Comparison of ENCODE assay signal across 9 mouse cellular contexts in the genomic region with DNA sequence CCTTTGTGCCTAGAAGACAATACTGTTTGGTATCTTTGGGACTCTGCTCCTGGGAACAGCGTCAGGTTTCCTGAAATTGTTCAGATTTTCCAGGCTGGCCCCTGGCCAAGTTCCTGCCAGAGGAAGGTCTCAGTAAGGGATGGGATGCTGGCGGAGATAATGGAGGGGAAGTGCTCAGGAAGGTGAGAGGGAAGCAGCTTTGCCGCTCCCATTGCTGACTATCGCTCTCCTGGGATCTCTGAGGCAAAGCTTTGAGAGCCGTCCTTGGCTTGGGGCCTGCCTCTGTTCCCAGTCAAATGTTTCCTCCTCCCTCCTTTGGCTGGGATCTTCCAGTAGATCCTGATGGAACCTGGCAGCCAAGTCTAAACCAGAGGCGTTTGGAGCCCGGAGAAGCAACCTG. TPM values are rescaled to one million over a fixed set of nuclear protein-coding genes. Genes with fewer than 3 reads are reported as not detected.
DNase-seq lines count a peak whose midpoint lies in the region; ATAC-seq and TF ChIP-seq lines count a peak whose summit lies in the region.
"Had no signal": no experiment of that assay in that cellular context is flagged by ENCODE, and none has a peak within 500 bp of the region (broad histone marks: within the 10 kb centered on the region; RNA-seq: fewer than 3 reads in every experiment).

No protein-coding gene starts in this region.

- H3K4me1 ChIP-seq in forebrain, embryonic 15.5 days: peaks cover 22% of the 10 kb centered on the region
- H3K4me1 ChIP-seq in forebrain, embryonic 13.5 days: peaks cover 27% of the 10 kb centered on the region
- peaks cover 15% of the 10 kb centered on the region for H3K4me1 ChIP-seq in lung, adult 2 months (ENCODE audit: control insufficient read depth, insufficient read depth, low read length)

- ATAC-seq in forebrain, embryonic 15.5 days (replicated peaks): no peak
- ATAC-seq in forebrain, embryonic 13.5 days: no peak

- peak; percentile 29 to 44 for DNase-seq in adrenal gland, postnatal 4 days (ENCODE audit: low spot score in 2 of 2)
- peak; percentile 30 to 75 for DNase-seq in gastrocnemius, postnatal 4 days (ENCODE audit: low spot score in 2 of 2)
- DNase-seq in kidney, adult 8-10 months: peak; percentile 70 to 76
- DNase-seq in lung, adult 2 months: peak; percentile 52
- peak; percentile 75 for DNase-seq in testis, postnatal 10 days (ENCODE audit: low spot score)
- no peak for DNase-seq in embryo, embryonic 10.5 days (ENCODE audit: low spot score)
- DNase-seq: liver, embryonic 13.5 days had no signal

- 0 out of 2 replicates have a peak overlapping the region, but pooled peaks have one; percentile 5 for H3K27ac ChIP-seq in forebrain, embryonic 15.5 days (replicated peaks)
- no peak overlapping the region for H3K27ac ChIP-seq in forebrain, embryonic 13.5 days
- H3K27ac ChIP-seq: liver, embryonic 13.5 days had no signal

- no peak for TF ChIP-seq CTCF in lung, adult 2 months (IDR thresholded peaks at IDR 0.05; ENCODE audit: insufficient read depth, low read length)

- TF ChIP-seq POLR2A in lung, adult 2 months (IDR thresholded peaks at IDR 0.05; ENCODE audit: borderline replicate concordance, extremely low read depth, low read depth, low read length): no peak

- H3K9me3 ChIP-seq in forebrain, embryonic 15.5 days: no peaks in the 10 kb centered on the region
- no peaks in the 10 kb centered on the region for H3K9me3 ChIP-seq in forebrain, embryonic 13.5 days (replicated peaks)
- H3K9me3 ChIP-seq: liver, embryonic 13.5 days had no signal

- no peak overlapping the region for H3K4me2 ChIP-seq in forebrain, embryonic 15.5 days (replicated peaks)
- H3K4me2 ChIP-seq in forebrain, embryonic 13.5 days: no peak overlapping the region
- H3K4me2 ChIP-seq: liver, embryonic 13.5 days had no signal

- H3K9ac ChIP-seq in forebrain, embryonic 15.5 days (replicated peaks): no peak overlapping the region
- no peak overlapping the region for H3K9ac ChIP-seq in forebrain, embryonic 13.5 days
- H3K9ac ChIP-seq: liver, embryonic 13.5 days had no signal

- WGBS in forebrain, embryonic 15.5 days: 59% methylated on average over 7 of the region's 7 CpGs
- 69% methylated on average over 7 of the region's 7 CpGs for WGBS in forebrain, embryonic 13.5 days
- WGBS in lung, adult 2 months: 37% methylated on average over 7 of the region's 7 CpGs

- no peaks in the 10 kb centered on the region for H3K36me3 ChIP-seq in forebrain, embryonic 15.5 days
- peaks cover 2% of the 10 kb centered on the region; the same call in 1 of the 2 replicates for H3K36me3 ChIP-seq in forebrain, embryonic 13.5 days (ENCODE audit: poor library complexity, severe bottlenecking)
- H3K36me3 ChIP-seq: liver, embryonic 13.5 days had no signal

- H3K4me3 ChIP-seq in forebrain, embryonic 15.5 days: no peak overlapping the region
- no peak overlapping the region for H3K4me3 ChIP-seq in forebrain, embryonic 13.5 days
- H3K4me3 ChIP-seq in lung, adult 2 months (replicated peaks; ENCODE audit: extremely low read depth, low read depth, low read length): no peak overlapping the region
- H3K4me3 ChIP-seq: liver, embryonic 13.5 days had no signal

- no peaks in the 10 kb centered on the region for H3K27me3 ChIP-seq in forebrain, embryonic 15.5 days
- no peaks in the 10 kb centered on the region for H3K27me3 ChIP-seq in forebrain, embryonic 13.5 days

RNA-seq across cellular contexts. Expression of gene Ppp1r2, which starts 1.5 kb away (rescaled TPM):
- polyA plus RNA-seq in forebrain, embryonic 15.5 days (2015; fragmentation: Nextera tagmentation; extraction: Ambion mirVana): 84.3 and 89.5 TPM in 2 replicates
- polyA plus RNA-seq in forebrain, embryonic 13.5 days (2015; fragmentation: Nextera tagmentation; extraction: Ambion mirVana): 91.9 and 95.2 TPM in 2 replicates
- 10 to 100 TPM; 85.9 to 87.7 TPM for total RNA-seq in adrenal gland, postnatal 4 days (2021)
- total RNA-seq in gastrocnemius, postnatal 4 days (2021): 10 to 100 TPM; 84.9 to 87.3 TPM
- 89.0 and 116 TPM in 2 replicates for polyA plus RNA-seq in lung, adult 2 months (2012; rRNA removed)

RNA-seq across cellular contexts. Expression of gene Apod, which starts 38.1 kb away (rescaled TPM):
- polyA plus RNA-seq in forebrain, embryonic 15.5 days (2015; fragmentation: Nextera tagmentation; extraction: Ambion mirVana): 56.2 and 60.7 TPM in 2 replicates
- 28.0 and 32.5 TPM in 2 replicates for polyA plus RNA-seq in forebrain, embryonic 13.5 days (2015; fragmentation: Nextera tagmentation; extraction: Ambion mirVana)
- total RNA-seq in adrenal gland, postnatal 4 days (2021): 1 to 10 TPM; 1.8 to 2.1 TPM
- total RNA-seq in gastrocnemius, postnatal 4 days (2021): 10 to 100 TPM in 1 of 2 experiments, 1 to 10 TPM in 1; 9.1 to 15.5 TPM
- 2.9 and 5.1 TPM in 2 replicates for polyA plus RNA-seq in lung, adult 2 months (2012; rRNA removed)
